Mouse (Mus musculus): ENCODE results near the gene Gnptg. TPM values are rescaled to one million over a fixed set of nuclear protein-coding genes. Genes with fewer than 3 reads are reported as not detected.

The Gnptg gene
- total and polyA plus RNA-seq, 3 experiments: 8.7 to 10.8 TPM; not detected in 1

DNA sequence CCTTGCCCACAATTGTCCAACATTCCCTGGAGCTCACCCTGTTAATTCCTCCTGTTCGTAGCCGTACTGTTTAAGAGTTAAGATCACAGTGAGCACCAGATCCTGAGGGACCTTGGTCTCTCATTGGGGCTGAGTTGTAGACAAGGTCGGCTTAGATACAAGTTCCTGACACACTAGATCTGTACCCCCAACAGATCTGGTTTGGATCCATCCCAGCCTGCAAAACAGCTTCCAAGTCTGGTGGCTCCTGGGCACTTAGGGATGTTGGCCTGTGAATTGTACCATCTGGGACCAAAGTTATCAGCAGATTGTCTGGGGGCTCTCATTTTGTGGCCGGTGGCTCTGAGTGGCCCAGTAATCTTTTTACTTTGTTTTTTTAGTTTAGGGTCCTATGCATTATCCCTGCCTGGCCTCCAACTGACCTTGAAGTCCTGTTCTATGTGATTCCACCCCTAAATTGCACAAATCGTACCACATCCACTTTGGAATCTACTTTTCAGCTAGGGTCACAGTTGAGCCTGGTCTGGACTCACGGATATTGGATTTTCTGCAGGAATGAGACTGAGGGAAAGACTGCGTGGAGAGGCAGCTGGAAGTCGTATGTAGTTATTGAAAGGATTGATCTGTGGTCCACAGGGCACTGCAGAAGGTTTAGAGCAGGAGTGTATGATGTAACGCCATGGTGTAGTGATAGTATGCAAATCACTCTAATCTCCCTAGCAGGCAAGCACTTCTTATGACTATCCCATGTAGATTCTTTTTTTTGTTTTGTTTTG lies 34.8 kb upstream of the Gnptg start, which contains the start of gene Ube2i (continued):
- TF ChIP-seq TBP (IDR thresholded peaks at IDR 0.05; ENCODE audit: low read depth, low read length) (peak; percentile 72), NELFE (IDR thresholded peaks at IDR 0.05; ENCODE audit: low read depth, low read length) (peak; percentile 35; the same call in 1 of the 2 replicates), EP300 (IDR thresholded peaks at IDR 0.05; ENCODE audit: low read depth in 1 of 2, low read length in 2 of 2) (no peak), USF1 (IDR thresholded peaks at IDR 0.05; ENCODE audit: low read depth, low read length) (no peak), ELF1 (IDR thresholded peaks at IDR 0.05; ENCODE audit: low read depth, low read length) (no peak), ZC3H11A (IDR thresholded peaks at IDR 0.05; ENCODE audit: low read depth, low read length) (no peak), MEF2A (IDR thresholded peaks at IDR 0.05; ENCODE audit: extremely low read depth, insufficient replicate concordance, low read depth, low read length, poor library complexity, severe bottlenecking) (no peak), RCOR1 (IDR thresholded peaks at IDR 0.05; ENCODE audit: low read depth, low read length) (no peak), JUND (IDR thresholded peaks at IDR 0.05; ENCODE audit: low read depth, low read length) (no peak), SMC3 (IDR thresholded peaks at IDR 0.05; ENCODE audit: low read depth, low read length) (no peak), POLR2AphosphoS2 (IDR thresholded peaks at IDR 0.05; ENCODE audit: low read length) (no peak; the same call in 1 of the 2 replicates), ZNF384 (IDR thresholded peaks at IDR 0.05; ENCODE audit: low read depth, low read length) (no peak), E2F4 (IDR thresholded peaks at IDR 0.05; ENCODE audit: borderline replicate concordance, low read depth, low read length) (no peak)

DNA sequence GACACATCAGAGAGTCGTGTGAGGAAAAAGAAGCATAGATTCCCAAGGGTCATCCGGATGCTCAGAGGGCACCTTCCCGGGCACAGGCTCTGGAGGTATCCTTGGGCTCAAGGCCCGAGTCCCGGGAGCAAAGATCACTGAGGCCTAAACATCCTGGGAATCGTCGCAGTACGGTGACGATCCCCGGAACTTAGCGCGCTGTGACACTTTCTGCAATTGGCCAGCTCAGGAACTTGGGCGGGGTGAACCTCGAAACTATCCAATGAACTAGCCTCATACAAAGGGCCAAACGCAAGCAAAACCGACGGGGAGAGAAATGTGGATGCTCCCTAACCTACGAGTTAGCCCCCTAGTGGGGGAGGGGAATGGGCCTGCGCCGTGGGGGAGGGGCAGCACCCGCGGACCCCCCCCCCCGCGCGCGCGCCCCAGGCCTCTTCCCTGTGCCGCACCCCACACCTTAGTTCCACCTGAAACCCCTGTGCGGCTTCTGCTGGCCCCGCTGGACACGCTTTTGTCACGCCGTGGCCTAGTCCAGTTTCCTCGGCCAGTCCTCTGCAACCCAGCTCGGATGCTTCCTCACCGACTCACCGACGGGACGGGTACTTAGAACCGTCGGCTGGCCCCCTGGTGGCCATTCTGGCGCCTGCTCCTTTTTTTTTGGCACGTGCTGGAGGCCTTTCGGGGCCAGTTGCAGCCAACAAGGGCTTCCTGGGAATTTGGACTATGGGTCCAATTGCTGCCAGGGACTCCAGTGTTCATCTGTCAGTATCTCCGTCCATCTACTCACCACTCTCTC lies 34.0 kb upstream of the Gnptg start:
- Histone ChIP-seq H3K4me1 (ENCODE audit: control insufficient read depth in 1 of 2, insufficient read depth in 2 of 2, low read length in 2 of 2) (peaks cover 9 to 32% of the 10 kb centered on the region in 2 experiments), H3K9me3 (replicated peaks; ENCODE audit: insufficient read depth, low read length) (no peaks in the 10 kb centered on the region), H3K36me3 (ENCODE audit: control insufficient read depth in 1 of 2, insufficient read depth in 2 of 2, low read length in 2 of 2) (peaks cover 9 to 18% of the 10 kb centered on the region in 2 experiments), H3K27ac (ENCODE audit: control insufficient read depth, low read depth, low read length) (peak overlapping the region; percentile 96), H3K79me2 (ENCODE audit: control insufficient read depth, insufficient read depth, low read length, poor library complexity) (peaks cover 45% of the 10 kb centered on the region), H3K27me3 (ENCODE audit: control insufficient read depth in 1 of 2, insufficient read depth in 2 of 2, low read length in 2 of 2) (no peaks in the 10 kb centered on the region), H3K4me3 (ENCODE audit: control insufficient read depth in 1 of 2, insufficient read depth in 1 of 2, low read depth in 2 of 2, low read length in 2 of 2) (peak overlapping the region; percentile 81 to 91), H3K9ac (ENCODE audit: control insufficient read depth, low read depth, low read length, poor library complexity, severe bottlenecking) (peak overlapping the region; percentile 95)
- peak; percentile 99 for DNase-seq (ENCODE audit: low read depth, low spot score)
- TF ChIP-seq USF2 (IDR thresholded peaks at IDR 0.05; ENCODE audit: borderline replicate concordance in 1 of 2, insufficient read depth in 1 of 2, low read depth in 1 of 2, low read length in 2 of 2) (no peak), HCFC1 (IDR thresholded peaks at IDR 0.05; ENCODE audit: low read depth, low read length) (peak; percentile 69), POLR2AphosphoS5 (IDR thresholded peaks at IDR 0.05; ENCODE audit: borderline replicate concordance, low read depth, low read length) (no peak), MXI1 (IDR thresholded peaks at IDR 0.05; ENCODE audit: low read depth, low read length) (peak; percentile 83), MAX (IDR thresholded peaks at IDR 0.05; ENCODE audit: low read length) (peak; percentile 86), MAFK (IDR thresholded peaks at IDR 0.05; ENCODE audit: borderline replicate concordance, low read depth, low read length) (no peak), TCF12 (IDR thresholded peaks at IDR 0.05; ENCODE audit: low read depth, low read length) (peak; percentile 41; the same call in 1 of the 2 replicates), MAZ (IDR thresholded peaks at IDR 0.05; ENCODE audit: low read depth, low read length) (peak; percentile 92), CTCF (IDR thresholded peaks at IDR 0.05 in 2 of 3, conservative IDR thresholded peaks at IDR 0.05 in 1 of 3; ENCODE audit: control insufficient read depth in 1 of 3, insufficient read depth in 1 of 3, low read depth in 2 of 3, low read length in 3 of 3, poor library complexity in 1 of 3, severe bottlenecking in 1 of 3) (peak; percentile 45 to 69 (median 63)), ZKSCAN1 (IDR thresholded peaks at IDR 0.05; ENCODE audit: low read depth, low read length) (no peak), GABPA (IDR thresholded peaks at IDR 0.05; ENCODE audit: low read depth, low read length) (peak; percentile 95; the same call in 1 of the 2 replicates), TBP (IDR thresholded peaks at IDR 0.05; ENCODE audit: low read depth, low read length) (peak; percentile 23; the same call in 1 of the 2 replicates), SMC3 (IDR thresholded peaks at IDR 0.05; ENCODE audit: low read depth, low read length) (peak; percentile 36), SIN3A (IDR thresholded peaks at IDR 0.05; ENCODE audit: low read length) (peak; percentile 24; the same call in 1 of the 2 replicates), RCOR1 (IDR thresholded peaks at IDR 0.05; ENCODE audit: low read depth, low read length) (no peak), KAT2A (conservative IDR thresholded peaks at IDR 0.05; ENCODE audit: low read depth, low read length) (peak; percentile 54), POLR2A (IDR thresholded peaks at IDR 0.05; ENCODE audit: control insufficient read depth in 1 of 2, insufficient read depth in 1 of 2, low read depth in 1 of 2, low read length in 2 of 2, poor library complexity in 1 of 2) (peak in 1 of 2 experiments; percentile 57; a peak in 1 of 4 replicates), CHD2 (IDR thresholded peaks at IDR 0.05; ENCODE audit: low read length) (peak; percentile 91), POLR2AphosphoS2 (IDR thresholded peaks at IDR 0.05; ENCODE audit: low read length) (no peak), USF1 (IDR thresholded peaks at IDR 0.05; ENCODE audit: low read depth, low read length) (peak; percentile 75), RAD21 (IDR thresholded peaks at IDR 0.05; ENCODE audit: low read depth, low read length) (peak; percentile 2; the same call in 1 of the 2 replicates), MYC (IDR thresholded peaks at IDR 0.05; ENCODE audit: low read depth, low read length) (peak; percentile 91), UBTF (IDR thresholded peaks at IDR 0.05; ENCODE audit: borderline replicate concordance, insufficient read depth, low read depth, low read length) (no peak)
